Mouse (Mus musculus) limb, embryonic 11.5 days (tissue): ENCODE results near the gene Lmntd1. TPM values are rescaled to one million over a fixed set of nuclear protein-coding genes. Genes with fewer than 3 reads are reported as not detected.
A peak's percentile ranks its signal among the peaks of the same experiment; 100 is the strongest.

Experiments used
- ATAC-seq: fragments of 200-750 bp; cut with Nextera tagmentation; 2 replicates; pipeline ENCODE4 v1.8.0; 2017; ENCODE audit warnings: low read depth; ENCODE audit not compliant: insufficient number of reproducible peaks, low FRiP score, low TSS enrichment
- DNase-seq: peaks from one replicate; pipeline ENCODE4 v3.0.0-alpha.2; 2015; ENCODE audit warnings: low spot score
- H3K27ac ChIP-seq: fragments of 300-500 bp; sonication (generic); replicated peaks from 2 replicates; pipeline ENCODE4 v1.5.1; 2014; ENCODE audit warnings: low read depth, mild to moderate bottlenecking, low read length
- H3K27me3 ChIP-seq: fragments of 300-500 bp; sonication (generic); 2 replicates; pipeline ENCODE4 v1.6.1; 2014; ENCODE audit warnings: mild to moderate bottlenecking, low read length, mixed read lengths; ENCODE audit not compliant: control insufficient read depth, insufficient read depth
- H3K36me3 ChIP-seq: fragments of 300-500 bp; sonication (generic); 2 replicates; pipeline ENCODE4 v1.6.1; 2014; ENCODE audit warnings: mild to moderate bottlenecking, low read length, moderate library complexity, mixed read lengths; ENCODE audit not compliant: control insufficient read depth, insufficient read depth
- H3K4me1 ChIP-seq: fragments of 300-500 bp; sonication (generic); 2 replicates; pipeline ENCODE4 v1.6.1; 2014; ENCODE audit warnings: low read length, mixed read lengths; ENCODE audit not compliant: control insufficient read depth, insufficient read depth
- H3K4me2 ChIP-seq: fragments of 300-500 bp; sonication (generic); 2 replicates; pipeline ENCODE4 v1.6.1; 2014; ENCODE audit warnings: low read depth, mild to moderate bottlenecking, moderate library complexity; ENCODE audit not compliant: severe bottlenecking
- H3K4me3 ChIP-seq: fragments of 300-500 bp; sonication (generic); 2 replicates; pipeline ENCODE4 v1.5.1; 2014; ENCODE audit warnings: low read depth, low read length
- H3K9ac ChIP-seq: fragments of 300-500 bp; sonication (generic); 2 replicates; pipeline ENCODE4 v1.6.1; 2014; ENCODE audit warnings: mild to moderate bottlenecking, low read length
- H3K9me3 ChIP-seq: fragments of 300-500 bp; sonication (generic); 2 replicates; pipeline ENCODE4 v1.6.1; 2016; ENCODE audit warnings: low read length; ENCODE audit not compliant: control insufficient read depth
- WGBS: fragments of 180-500 bp; shearing (Covaris S2); extraction: QIAGEN DNeasy Blood & Tissue Kit; methylation state at CpG from one replicate; pipeline ENCODE4 v1.1.7; 2014; 5-methylcytosine and 5-hydroxymethylcytosine counted together
- polyA plus RNA-seq: library from polyadenylated mRNA; unstranded; fragments of >200 nt; fragmentation: Nextera tagmentation; extraction: Ambion mirVana; gene quantifications from 2 replicates; pipeline ENCODE4 v1.2.1, GENCODE M21; 2014

Gene Lmntd1
- polyA plus RNA-seq, 1 experiment from 2014 or later, result 0.37 TPM

DNA sequence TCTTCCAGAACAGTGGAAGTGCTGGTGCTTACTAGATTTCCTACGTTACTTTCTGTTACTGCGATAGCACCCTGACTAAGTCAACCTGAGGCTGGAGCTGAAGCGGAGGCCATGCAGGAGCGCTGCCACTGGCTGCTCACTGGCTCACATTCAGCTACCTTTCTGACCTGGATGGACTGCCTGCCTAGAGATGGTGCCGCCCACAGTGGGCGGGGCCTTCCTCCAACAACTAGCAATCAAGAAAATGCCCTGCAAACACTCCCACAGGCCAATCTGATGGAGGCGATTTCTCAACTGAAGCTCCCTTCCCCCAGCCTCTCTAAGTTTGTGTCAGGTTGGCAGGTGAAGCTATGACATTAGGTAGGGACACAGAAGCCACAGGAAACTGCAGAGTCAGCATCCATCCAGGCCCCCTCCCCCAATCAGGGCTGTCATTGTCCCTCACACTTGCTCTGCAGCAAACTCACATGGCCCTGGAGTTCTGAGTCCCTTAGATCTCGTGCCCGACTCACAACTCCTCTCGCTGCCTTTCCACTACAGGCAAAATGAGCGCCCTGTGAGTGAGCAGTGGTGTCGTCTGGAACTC lies 252.9 kb downstream of the Lmntd1 start:
- DNase-seq (peak; percentile 36), ATAC-seq (0 out of 2 replicates have a peak, but pooled peaks have one; percentile 4)
- 64% methylated on average over 12 of the region's 12 CpGs for WGBS
- no peaks in the 10 kb centered on the region for H3K9me3 ChIP-seq
- H3K36me3 ChIP-seq, result no peaks in the 10 kb centered on the region
- H3K4me2 ChIP-seq, result no peak overlapping the region
- H3K4me3 ChIP-seq, result no peak overlapping the region
- H3K27me3 ChIP-seq, result no peaks in the 10 kb centered on the region
- H3K27ac ChIP-seq, result 0 out of 2 replicates have a peak overlapping the region, but pooled peaks have one; percentile 14
- no peak overlapping the region for H3K9ac ChIP-seq
- peaks cover 3% of the 10 kb centered on the region; the same call in 1 of the 2 replicates for H3K4me1 ChIP-seq

DNA sequence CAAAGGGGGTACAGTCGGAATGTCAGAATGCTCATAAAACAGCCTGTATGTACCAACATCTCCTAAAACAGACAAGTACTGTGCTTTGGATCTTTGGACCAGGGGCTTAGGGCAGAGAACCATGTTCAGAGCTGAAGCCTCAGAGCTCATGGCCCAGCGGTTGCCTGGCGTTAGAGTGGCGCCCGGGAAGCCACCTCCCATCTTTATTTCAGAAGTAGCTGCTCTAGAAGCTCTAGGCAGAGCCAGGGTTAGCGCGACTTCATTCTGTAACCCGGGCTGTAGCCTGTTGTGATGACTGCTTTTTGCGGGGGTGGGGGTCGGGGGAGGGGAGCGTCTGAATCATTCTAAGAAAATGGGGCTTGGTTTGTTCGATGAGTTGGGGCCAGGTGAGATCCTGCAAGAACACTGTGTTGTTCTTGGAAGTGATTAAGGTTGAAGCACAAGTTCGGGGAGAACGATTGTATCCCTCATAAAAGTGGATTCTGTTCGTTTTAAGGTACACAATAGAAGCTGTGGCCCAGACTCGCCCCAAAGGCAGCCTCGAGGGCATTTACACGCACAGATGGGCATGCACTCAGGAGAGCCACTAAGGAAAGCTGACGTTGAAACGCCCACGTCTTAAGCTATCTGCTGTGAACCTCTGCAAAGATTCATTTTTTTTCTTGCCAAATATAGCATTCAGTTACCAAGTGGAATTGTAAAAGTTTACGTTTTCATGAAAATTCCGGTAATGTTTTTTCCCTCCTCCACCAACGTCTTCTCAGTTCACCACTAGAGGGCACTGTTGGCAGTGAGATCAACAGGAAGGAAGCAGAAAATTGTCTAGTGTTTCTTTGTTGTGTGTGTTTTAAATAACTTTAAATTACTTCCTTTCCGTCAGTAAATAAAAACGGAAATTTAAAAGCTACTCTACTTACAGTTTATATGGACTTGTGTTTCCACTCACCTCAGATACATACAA lies 254.4 kb downstream of the Lmntd1 start:
- WGBS, result 46% methylated on average over 26 of the region's 26 CpGs
- Histone ChIP-seq H3K4me2 (no peak overlapping the region), H3K4me3 (no peak overlapping the region), H3K9ac (no peak overlapping the region), H3K27ac (no peak overlapping the region), H3K36me3 (no peaks in the 10 kb centered on the region), H3K4me1 (peaks cover 3% of the 10 kb centered on the region; the same call in 1 of the 2 replicates), H3K27me3 (no peaks in the 10 kb centered on the region), H3K9me3 (no peaks in the 10 kb centered on the region)
- ATAC-seq (no peak), DNase-seq (peak; percentile 78)

DNA sequence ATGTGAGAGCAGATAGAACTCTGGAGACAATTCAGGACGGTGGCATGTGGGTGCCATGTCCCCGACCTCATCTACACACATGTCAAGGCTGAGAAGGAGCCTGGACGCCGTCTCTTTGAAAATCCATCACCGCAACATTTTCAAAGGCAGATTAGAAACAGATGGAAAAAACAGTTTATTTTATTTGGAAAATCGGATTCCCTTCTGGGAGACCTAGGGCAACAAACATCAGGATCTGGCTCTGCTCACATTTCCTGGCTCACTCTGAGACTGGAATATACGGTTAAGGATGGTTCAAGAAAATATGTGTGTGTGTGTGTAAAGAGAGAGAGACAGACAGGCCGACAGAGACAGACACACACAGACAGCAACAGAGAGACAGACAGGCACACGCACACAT lies 256.1 kb downstream of the Lmntd1 start:
- Histone ChIP-seq H3K4me1 (peaks cover 3% of the 10 kb centered on the region; the same call in 1 of the 2 replicates), H3K4me3 (no peak overlapping the region), H3K27me3 (no peaks in the 10 kb centered on the region), H3K9ac (no peak overlapping the region), H3K4me2 (no peak overlapping the region), H3K9me3 (no peaks in the 10 kb centered on the region), H3K36me3 (no peaks in the 10 kb centered on the region), H3K27ac (no peak overlapping the region)
- 46% methylated on average over 9 of the region's 9 CpGs for WGBS
- no peak for DNase-seq
- ATAC-seq, result no peak

DNA sequence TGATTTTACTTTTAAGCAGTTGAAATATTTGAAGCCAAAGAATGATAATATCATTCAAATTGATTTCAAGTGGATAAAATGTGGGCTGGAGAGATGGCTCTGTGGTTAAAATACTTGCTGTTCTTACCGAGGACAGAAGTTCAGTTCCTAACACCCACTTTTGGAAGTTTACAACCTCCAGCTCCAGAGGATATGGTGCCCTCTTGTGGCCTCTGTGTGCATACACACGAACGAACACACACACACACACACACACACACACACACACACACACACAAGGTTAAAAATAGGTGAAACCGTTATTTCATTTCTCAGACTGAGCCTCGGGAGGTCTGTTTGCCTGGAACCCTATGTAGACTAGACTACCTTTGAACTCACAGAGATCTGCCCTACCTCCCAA lies 260.3 kb downstream of the Lmntd1 start:
- Histone ChIP-seq H3K36me3 (no peaks in the 10 kb centered on the region), H3K4me2 (no peak overlapping the region), H3K9ac (no peak overlapping the region), H3K4me3 (no peak overlapping the region), H3K9me3 (no peaks in the 10 kb centered on the region), H3K27me3 (no peaks in the 10 kb centered on the region), H3K4me1 (no peaks in the 10 kb centered on the region; the same call in 1 of the 2 replicates), H3K27ac (no peak overlapping the region)
- no peak for DNase-seq
- WGBS, result 91% methylated on average over 5 of the region's 5 CpGs
- no peak for ATAC-seq

- 52% methylated on average over 1 of the region's 1 CpGs for WGBS
- ATAC-seq (no peak), DNase-seq (no peak)
Observed at GRCm38 (mm10) chr6:145352705-145353104, 261.4 kb downstream of the Lmntd1 start.

DNA sequence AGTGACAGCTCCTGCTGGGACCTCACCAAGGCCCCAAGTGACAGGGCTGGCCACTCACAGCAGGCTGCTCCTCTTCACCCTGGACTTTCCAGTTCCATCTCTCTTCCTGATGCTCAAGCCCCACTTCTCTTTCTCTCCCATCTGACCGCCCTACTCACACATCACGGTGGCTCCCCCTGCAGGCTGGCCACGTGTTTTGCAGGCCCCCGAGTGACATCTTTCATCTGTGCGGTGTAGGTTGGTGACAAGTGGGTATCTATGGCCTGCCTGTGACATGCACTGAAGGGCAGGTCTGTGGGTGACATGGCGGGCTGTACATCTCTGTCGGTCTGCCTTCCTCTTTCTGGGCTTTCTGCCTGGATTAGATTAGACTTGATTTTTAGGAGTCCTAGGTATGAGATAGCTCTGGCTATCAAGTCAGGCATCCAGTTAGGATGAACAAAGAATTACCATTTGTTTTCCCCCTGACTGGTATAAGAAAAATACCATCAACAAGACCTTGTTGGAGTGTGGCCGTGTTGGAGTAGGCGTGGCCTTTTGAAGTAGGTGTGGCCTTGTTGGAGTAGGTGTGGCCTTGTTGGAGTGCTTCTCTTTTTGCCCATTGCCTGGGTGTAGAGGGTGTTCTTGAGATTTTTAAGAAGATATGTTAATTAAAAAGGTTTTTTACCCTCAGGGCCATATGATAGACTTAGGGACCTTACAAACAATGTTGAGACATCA lies 265.8 kb downstream of the Lmntd1 start:
- Histone ChIP-seq H3K4me2 (no peak overlapping the region), H3K4me1 (no peaks in the 10 kb centered on the region), H3K9ac (no peak overlapping the region), H3K27ac (no peak overlapping the region), H3K27me3 (no peaks in the 10 kb centered on the region), H3K36me3 (no peaks in the 10 kb centered on the region), H3K9me3 (no peaks in the 10 kb centered on the region), H3K4me3 (no peak overlapping the region)
- ATAC-seq (no peak), DNase-seq (peak; percentile 44)
- WGBS, result 67% methylated on average over 9 of the region's 9 CpGs

More at GRCm38 (mm10) chr6:145352705-145353104, 261.4 kb downstream of the Lmntd1 start:
- H3K4me1 ChIP-seq, result no peaks in the 10 kb centered on the region
- H3K9ac ChIP-seq, result no peak overlapping the region
- H3K4me3 ChIP-seq, result no peak overlapping the region
- no peaks in the 10 kb centered on the region for H3K27me3 ChIP-seq
- no peaks in the 10 kb centered on the region for H3K9me3 ChIP-seq
- no peak overlapping the region for H3K27ac ChIP-seq
- H3K36me3 ChIP-seq, result no peaks in the 10 kb centered on the region
- no peak overlapping the region for H3K4me2 ChIP-seq

- no peaks in the 10 kb centered on the region for H3K9me3 ChIP-seq
- H3K36me3 ChIP-seq, result no peaks in the 10 kb centered on the region
- DNase-seq (no peak), ATAC-seq (no peak)
- no peaks in the 10 kb centered on the region for H3K4me1 ChIP-seq
- 69% methylated on average over 6 of the region's 6 CpGs for WGBS
- H3K4me3 ChIP-seq, result no peak overlapping the region
- H3K9ac ChIP-seq, result no peak overlapping the region
- no peak overlapping the region for H3K27ac ChIP-seq
- no peak overlapping the region for H3K4me2 ChIP-seq
- no peaks in the 10 kb centered on the region for H3K27me3 ChIP-seq
Observed at GRCm38 (mm10) chr6:145347641-145348040, 266.5 kb downstream of the Lmntd1 start.
